Mouse (Mus musculus) retina, adult 2 months (tissue): ENCODE measurements around the gene Rfx8.

Source experiments
- DNase-seq: peaks from one replicate; pipeline ENCODE4 v3.0.0-alpha.2; 2012; ENCODE audit warnings: low read depth, low spot score

Gene Rfx8

DNA sequence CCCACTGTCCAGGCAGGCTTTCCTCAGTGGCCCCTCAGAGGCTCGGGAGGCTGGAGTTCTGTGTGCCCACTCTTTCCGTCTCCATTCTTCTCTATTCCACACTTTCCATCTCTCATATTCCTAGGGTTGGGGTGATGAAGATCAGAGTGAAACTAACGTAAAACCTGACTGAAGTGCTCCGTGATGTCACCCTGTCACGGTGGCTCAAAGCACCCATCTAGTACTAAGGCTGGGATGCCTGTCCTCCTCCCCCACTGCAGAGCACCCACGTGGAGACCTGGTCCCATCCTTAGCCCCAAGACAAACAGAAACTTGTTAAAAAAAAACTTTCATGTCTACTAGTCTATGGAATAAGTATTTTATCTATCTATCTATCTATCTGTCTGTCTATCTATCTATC is 14.1 kb upstream of the Rfx8 start:
- no peak for DNase-seq

GRCm38 (mm10) chr1:39734311-39734710 is 13.5 kb upstream of the Rfx8 start:
- no peak for DNase-seq

DNA sequence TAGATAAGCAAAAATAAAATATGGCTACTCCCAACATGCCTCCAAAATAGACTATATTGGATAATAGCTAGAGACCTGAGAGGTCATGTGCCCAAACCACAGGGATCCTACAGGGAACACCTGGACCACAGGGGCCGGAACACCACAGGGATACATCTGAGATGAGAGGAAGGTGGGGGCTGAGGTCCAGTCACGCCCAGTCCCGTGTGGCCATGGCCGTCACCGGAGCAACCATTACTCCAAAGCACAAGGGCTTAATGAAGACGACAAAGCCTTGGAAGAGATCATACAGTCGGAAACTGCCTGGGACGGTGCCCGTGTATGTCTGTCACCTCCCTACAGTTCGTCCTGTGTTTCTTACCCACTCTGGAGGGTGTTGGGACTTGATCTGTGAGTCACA is 13.1 kb upstream of the Rfx8 start:
- no peak for DNase-seq

GRCm38 (mm10) chr1:39732081-39732480 is 11.3 kb upstream of the Rfx8 start:
- no peak for DNase-seq

GRCm38 (mm10) chr1:39731543-39731942 is 10.7 kb upstream of the Rfx8 start:
- no peak for DNase-seq

GRCm38 (mm10) chr1:39730868-39731267 is 10.1 kb upstream of the Rfx8 start:
- no peak for DNase-seq

DNA sequence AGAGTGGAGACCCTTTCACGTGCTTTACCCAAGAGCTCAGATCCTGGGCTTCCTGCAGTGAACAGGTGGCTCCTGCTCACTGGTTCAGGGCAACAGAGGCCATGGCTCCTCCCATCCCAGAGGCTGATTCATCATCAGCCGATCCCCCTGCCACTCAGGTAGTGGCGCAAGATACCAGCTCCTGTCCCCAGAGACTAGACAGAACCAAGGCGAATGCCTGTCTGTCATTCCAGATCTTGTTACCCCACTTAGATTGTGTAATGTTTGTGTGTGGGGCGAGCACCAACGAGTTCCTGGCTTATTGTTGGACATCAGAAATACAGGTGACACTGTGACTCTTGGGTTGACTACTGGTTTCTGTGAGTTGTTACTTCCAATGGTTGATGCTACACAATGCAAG is 9.1 kb upstream of the Rfx8 start:
- DNase-seq, result no peak

DNA sequence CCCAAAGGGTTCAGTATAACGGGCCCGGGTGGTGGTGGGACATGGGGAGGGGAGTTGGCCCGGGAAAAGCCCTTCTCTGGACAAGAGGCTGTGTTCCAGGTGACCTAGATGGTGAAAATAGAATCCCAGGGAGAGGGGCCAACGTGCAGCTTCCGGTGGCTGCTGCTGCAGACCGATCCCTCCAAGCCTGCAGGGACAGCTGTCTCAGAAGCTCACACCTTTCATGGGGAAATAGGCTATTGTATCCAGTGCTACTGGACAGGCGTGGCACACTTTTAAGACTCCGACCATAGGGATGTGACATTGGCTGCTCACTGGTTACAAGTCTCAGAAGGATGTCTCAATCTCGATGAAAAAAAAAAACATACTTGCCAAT is 542 bp upstream of the Rfx8 start:
- DNase-seq, result no peak

DNA sequence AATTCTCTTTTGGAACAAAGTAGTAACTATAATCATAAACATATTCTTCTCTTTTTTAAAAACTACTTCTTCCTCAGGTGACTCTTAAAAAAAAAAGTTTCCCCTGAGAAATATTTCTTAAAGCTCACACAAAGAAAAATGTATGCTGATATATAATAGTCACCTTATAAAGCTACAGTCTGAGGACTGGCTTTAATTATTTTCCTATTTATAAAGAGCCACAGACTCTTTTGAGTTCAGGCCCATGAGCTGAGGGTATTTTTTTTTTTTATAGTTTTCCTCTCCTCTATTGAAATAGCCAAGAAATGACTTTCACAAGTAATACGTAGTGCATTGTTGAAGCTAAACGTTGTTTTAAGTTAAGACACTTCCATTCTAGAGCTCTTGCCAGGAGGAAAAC is 611 bp downstream of the Rfx8 start:
- DNase-seq, result no peak

DNA sequence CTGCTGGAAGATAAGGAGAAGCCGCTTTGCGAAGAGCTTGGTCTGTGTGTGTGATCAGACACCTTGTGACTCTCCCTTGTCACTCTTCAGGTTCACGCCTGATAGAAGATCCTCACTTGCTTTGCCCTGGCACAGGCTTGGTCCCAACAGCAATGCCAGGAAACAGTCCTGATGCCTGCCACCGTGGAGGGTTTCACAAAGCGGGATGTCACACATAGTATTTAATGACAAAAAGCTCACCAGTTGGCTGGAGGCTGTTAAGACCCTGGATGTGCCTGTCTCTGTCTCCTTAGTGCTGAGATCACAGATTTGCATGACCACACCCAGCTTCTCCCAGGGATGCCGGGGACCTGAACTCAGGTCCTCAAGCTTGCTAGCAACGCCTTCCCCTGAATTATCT is 5.2 kb downstream of the Rfx8 start:
- DNase-seq, result no peak

DNA sequence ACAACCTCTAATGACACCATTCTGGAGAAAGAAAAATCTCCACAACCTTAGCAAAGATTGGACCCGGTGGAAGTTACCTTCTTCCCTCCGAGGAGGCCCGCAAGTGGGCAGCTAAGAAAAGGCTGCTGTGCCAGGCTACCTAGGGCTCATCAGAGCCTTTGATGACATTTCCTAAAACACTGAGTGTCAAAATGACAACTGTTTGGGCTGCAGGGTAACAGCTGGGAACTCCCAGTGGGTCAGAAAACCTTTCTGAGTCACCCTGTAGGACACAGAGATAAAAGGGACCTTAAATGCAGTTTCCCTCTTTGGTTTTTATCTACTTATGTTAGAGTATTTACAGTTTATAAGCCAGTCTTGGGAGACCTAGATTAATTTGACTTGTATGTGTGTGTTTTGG is 6.1 kb downstream of the Rfx8 start:
- no peak for DNase-seq

DNA sequence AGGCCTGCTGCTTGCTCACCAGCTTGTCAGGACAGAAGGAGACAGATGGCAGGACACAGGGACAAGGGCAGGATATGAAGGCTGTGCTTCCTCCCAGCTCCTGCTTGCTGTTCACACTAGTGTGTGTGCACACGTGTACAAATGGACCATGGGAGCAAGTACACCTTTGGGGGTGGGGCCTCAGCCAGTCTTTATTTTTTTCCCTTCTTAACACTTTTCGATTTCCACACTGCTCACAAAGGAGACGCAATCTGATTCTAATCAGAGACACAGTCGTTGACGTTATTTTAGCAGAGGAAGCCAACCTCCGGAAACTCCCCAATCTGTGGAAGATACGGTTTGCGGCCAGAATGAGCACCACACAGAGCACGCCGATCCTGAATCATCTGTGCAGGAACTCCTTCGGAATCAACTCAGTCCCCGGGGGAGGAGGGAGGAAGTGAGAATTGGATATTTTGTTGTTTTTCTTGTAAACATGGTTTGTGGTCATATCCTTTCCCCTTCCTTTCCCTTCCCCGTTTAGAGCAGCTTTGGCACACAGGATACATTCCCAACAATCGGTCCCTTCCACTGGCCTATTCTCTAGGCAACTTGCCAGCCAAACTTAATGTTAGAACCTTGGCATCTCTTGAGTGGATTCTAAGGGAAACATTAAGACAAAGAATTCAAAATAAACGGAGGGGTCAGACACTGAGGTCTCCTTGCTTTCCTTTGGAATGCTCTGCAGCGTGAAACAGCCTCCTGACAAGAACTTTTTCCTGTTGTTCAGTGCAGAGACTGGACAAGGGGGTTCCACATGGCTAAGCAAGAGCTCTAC is 6.7 kb downstream of the Rfx8 start:
- DNase-seq, result no peak

- DNase-seq, result no peak
These were observed 7.5 kb downstream of the Rfx8 start for GRCm38 (mm10) chr1:39713300-39713699.

- no peak for DNase-seq
These were observed 8.5 kb downstream of the Rfx8 start for GRCm38 (mm10) chr1:39712261-39712660.

DNA sequence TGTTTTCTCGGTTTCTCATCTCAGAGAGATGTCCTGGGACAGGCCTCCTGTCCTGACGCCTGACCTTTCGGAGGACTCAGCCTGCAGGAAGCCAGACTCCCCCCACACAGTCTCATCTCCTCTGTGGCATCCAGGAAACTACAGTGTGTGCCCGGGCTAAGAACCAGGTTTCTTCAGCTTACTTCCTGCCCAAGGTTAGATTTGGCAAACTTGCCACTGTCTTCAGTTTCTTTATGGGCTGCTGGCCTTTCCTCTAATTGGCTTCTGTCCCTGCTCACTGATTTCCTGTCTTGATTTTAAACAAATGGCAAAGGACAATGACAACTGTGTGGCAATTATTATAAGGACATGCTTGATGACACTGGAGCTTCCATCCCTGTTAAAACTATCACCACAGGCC is 10.2 kb downstream of the Rfx8 start:
- no peak for DNase-seq

- no peak for DNase-seq
These were observed 10.8 kb downstream of the Rfx8 start for GRCm38 (mm10) chr1:39710016-39710415.

DNA sequence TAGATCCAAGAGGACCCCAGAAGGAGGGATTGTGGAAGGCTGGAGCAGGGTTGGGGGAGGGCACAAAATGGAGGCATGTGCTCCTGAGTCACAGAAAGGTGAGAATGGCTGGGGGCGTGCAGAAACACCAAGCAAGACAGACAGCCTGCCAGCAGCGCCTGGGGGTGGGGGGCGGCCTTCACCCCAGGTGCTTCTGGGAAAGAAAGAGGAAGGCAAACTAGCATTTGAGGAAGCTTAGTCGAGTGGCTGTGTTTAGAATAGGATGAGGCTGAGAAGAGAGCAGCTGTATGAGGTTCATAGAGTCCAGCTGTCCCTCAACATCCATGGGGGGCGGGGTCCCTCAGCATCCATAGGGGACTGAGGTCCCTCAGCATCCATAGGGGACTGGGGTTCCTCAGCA is 12.0 kb downstream of the Rfx8 start:
- no peak for DNase-seq

- no peak for DNase-seq
These were observed 18.4 kb downstream of the Rfx8 start for GRCm38 (mm10) chr1:39702216-39703046.

- DNase-seq, result no peak
These were observed 19.6 kb downstream of the Rfx8 start for GRCm38 (mm10) chr1:39701274-39701602.

DNA sequence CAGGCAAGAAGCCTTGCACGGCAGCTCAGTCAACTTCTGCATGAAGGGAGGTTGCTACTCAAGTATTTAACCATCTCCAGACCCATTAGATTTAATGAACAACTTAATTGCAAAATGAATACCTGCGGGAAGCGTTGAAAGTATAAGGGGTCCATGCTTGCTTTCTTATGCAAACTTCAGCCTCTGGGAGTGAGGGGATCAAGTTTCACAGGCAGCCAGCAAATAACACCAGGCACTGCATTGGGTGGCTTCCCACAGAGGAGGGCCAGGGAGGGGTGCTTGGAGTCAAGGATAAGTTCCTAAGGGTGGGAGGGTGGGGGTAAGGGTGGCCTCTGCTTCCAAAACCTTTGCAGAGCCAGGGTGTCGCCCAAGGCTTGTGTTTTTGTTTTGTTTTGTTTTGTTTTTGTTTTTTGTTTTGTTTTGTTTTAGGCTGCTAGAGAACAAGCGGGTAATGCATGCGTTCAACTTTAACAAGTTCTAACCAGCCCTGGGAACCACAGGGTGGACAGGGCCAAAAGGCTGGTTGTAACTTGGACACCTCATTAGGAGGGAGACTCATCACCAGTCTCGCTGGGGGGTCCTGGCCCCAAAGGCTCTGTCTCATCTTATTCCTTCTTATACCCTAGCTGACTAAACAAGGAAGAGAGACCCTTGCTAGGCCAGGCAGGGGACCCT is 20.1 kb downstream of the Rfx8 start:
- DNase-seq, result no peak

GRCm38 (mm10) chr1:39698456-39698855 is 22.3 kb downstream of the Rfx8 start:
- DNase-seq, result no peak

- DNase-seq, result no peak
These were observed 25.6 kb downstream of the Rfx8 start for GRCm38 (mm10) chr1:39695198-39695597.

DNA sequence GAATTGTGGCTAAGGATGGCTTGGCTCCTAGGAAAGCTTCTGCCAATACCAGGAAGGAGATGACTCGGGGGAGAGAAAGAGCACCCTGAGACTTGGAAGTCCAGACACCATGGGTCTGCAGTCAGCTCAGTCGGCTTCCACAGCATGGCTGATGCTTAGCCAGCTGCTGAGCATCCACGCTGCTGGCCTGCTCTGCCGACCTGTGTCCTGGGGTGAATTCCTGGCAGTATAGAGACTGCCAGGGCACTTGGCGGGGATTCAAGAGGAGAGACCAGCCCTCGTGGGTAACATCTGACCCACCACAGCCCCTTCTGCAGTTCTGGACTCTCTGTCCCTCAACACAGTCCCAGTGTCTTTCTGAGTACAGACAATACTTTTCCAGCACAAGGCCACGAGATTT is 26.0 kb downstream of the Rfx8 start:
- DNase-seq, result no peak
